10 mouse cellular contexts compared by ENCODE assay signal in the genomic region with DNA sequence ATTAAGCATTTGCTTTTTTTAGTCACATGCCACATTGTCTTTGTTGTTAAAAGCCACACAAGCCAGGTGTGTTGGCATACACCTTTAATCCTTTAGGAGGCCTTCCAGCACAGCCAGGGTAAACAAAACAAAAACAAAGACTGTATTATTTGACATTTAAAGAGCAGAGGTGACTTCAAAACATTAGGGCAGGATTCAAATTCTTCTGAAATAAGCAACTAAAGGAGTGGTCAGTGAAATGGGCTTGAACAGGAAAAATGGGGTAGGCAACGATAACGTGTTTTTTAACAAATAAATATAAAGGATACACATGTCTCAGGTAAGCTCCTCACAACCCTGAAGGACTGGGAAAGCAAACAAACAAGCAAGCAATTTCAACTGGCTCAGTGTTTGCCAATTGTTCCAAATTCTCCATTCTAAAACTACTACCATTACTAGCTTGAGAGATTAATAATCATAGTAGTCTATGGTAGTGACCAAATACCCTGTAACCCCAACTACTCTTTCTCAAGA. TPM values are rescaled to one million over a fixed set of nuclear protein-coding genes. Genes with fewer than 3 reads are reported as not detected.
DNase-seq lines count a peak whose midpoint lies in the region; ATAC-seq and TF ChIP-seq lines count a peak whose summit lies in the region.
"Had no signal": no experiment of that assay in that cellular context is flagged by ENCODE, and none has a peak within 500 bp of the region (broad histone marks: within the 10 kb centered on the region; RNA-seq: fewer than 3 reads in every experiment).

No protein-coding gene starts in this region.

- TF ChIP-seq CTCF in bone marrow, adult 2 months (IDR thresholded peaks at IDR 0.05; ENCODE audit: control insufficient read depth, insufficient read depth, low read length), result no peak

- 7% methylated on average over 2 of the region's 2 CpGs for WGBS in kidney, embryonic 15.5 days
- WGBS in bone marrow, adult 2 months, result 5% methylated on average over 2 of the region's 2 CpGs
- WGBS in hindbrain, embryonic 16.5 days, result 6% methylated on average over 2 of the region's 2 CpGs
- 7% methylated on average over 2 of the region's 2 CpGs for WGBS in midbrain, embryonic 14.5 days

- peak overlapping the region; percentile 68 for H3K4me2 ChIP-seq in kidney, embryonic 15.5 days
- peak overlapping the region; percentile 90 for H3K4me2 ChIP-seq in hindbrain, embryonic 16.5 days (ENCODE audit: low read length)
- H3K4me2 ChIP-seq in midbrain, embryonic 14.5 days (ENCODE audit: low read length), result peak overlapping the region; percentile 73

- H3K9ac ChIP-seq in kidney, embryonic 15.5 days, result peak overlapping the region; percentile 59
- H3K9ac ChIP-seq in hindbrain, embryonic 16.5 days (ENCODE audit: low read depth, low read length), result no peak overlapping the region
- H3K9ac ChIP-seq in midbrain, embryonic 14.5 days (replicated peaks; ENCODE audit: low read length), result no peak overlapping the region

- TF ChIP-seq POLR2A in bone marrow, adult 2 months (IDR thresholded peaks at IDR 0.05; ENCODE audit: borderline replicate concordance, control insufficient read depth, low read depth, low read length), result no peak

- DNase-seq in kidney, adult 18-20 months, result no peak
- DNase-seq in midbrain, embryonic 14.5 days, result no peak
- DNase-seq in kidney, postnatal 25 days, result no peak
- DNase-seq in urinary bladder, postnatal 25 days (ENCODE audit: low spot score), result no peak
- DNase-seq: lung, adult 18-20 months had no signal

- H3K27ac ChIP-seq in kidney, embryonic 15.5 days, result peak overlapping the region; percentile 98
- peak overlapping the region; percentile 95; the same call in 1 of the 2 replicates for H3K27ac ChIP-seq in bone marrow, adult 2 months (ENCODE audit: control insufficient read depth, insufficient read depth, low read depth, low read length, poor library complexity)
- no peak overlapping the region for H3K27ac ChIP-seq in hindbrain, embryonic 16.5 days (ENCODE audit: low read depth, low read length)
- H3K27ac ChIP-seq in midbrain, embryonic 14.5 days (replicated peaks; ENCODE audit: low read depth, low read length), result peak overlapping the region; percentile 60

- H3K4me1 ChIP-seq in kidney, embryonic 15.5 days, result peaks cover 30% of the 10 kb centered on the region
- H3K4me1 ChIP-seq in bone marrow, adult 2 months (ENCODE audit: control insufficient read depth, insufficient read depth, low read length), result no peaks in the 10 kb centered on the region
- peaks cover 22% of the 10 kb centered on the region for H3K4me1 ChIP-seq in hindbrain, embryonic 16.5 days (ENCODE audit: control insufficient read depth, insufficient read depth, low read depth, low read length)
- peaks cover 24% of the 10 kb centered on the region for H3K4me1 ChIP-seq in midbrain, embryonic 14.5 days (ENCODE audit: control insufficient read depth, insufficient read depth, low read length)

- no peaks in the 10 kb centered on the region for H3K27me3 ChIP-seq in kidney, embryonic 15.5 days
- H3K27me3 ChIP-seq in hindbrain, embryonic 16.5 days (replicated peaks; ENCODE audit: control insufficient read depth, insufficient read depth, low read length), result no peaks in the 10 kb centered on the region
- no peaks in the 10 kb centered on the region for H3K27me3 ChIP-seq in midbrain, embryonic 14.5 days (ENCODE audit: control insufficient read depth, insufficient read depth, low read length)
- H3K27me3 ChIP-seq: Patski had no signal

- ATAC-seq in kidney, embryonic 15.5 days (replicated peaks; ENCODE audit: low FRiP score), result no peak
- ATAC-seq in hindbrain, embryonic 16.5 days, result no peak
- ATAC-seq in midbrain, embryonic 14.5 days (ENCODE audit: low FRiP score, low TSS enrichment), result no peak
- ATAC-seq in granulocyte monocyte progenitor cell, adult 5-6 weeks (replicated peaks; ENCODE audit: poor library complexity, severe bottlenecking), result no peak
- ATAC-seq: Patski had no signal

- peak overlapping the region; percentile 49 for H3K4me3 ChIP-seq in kidney, embryonic 15.5 days (replicated peaks)
- H3K4me3 ChIP-seq in bone marrow, adult 2 months (replicated peaks; ENCODE audit: control insufficient read depth, low read depth, low read length), result peak overlapping the region; percentile 18
- H3K4me3 ChIP-seq in hindbrain, embryonic 16.5 days (ENCODE audit: low read length), result no peak overlapping the region; the same call in 1 of the 2 replicates
- H3K4me3 ChIP-seq in midbrain, embryonic 14.5 days (replicated peaks; ENCODE audit: low read depth, low read length), result peak overlapping the region; percentile 36; the same call in 1 of the 2 replicates

- H3K9me3 ChIP-seq in kidney, embryonic 15.5 days (replicated peaks), result no peaks in the 10 kb centered on the region
- no peaks in the 10 kb centered on the region for H3K9me3 ChIP-seq in hindbrain, embryonic 16.5 days (ENCODE audit: control insufficient read depth, low read length)
- no peaks in the 10 kb centered on the region for H3K9me3 ChIP-seq in midbrain, embryonic 14.5 days (ENCODE audit: control insufficient read depth, low read length)

- no peaks in the 10 kb centered on the region for H3K36me3 ChIP-seq in kidney, embryonic 15.5 days
- no peaks in the 10 kb centered on the region for H3K36me3 ChIP-seq in hindbrain, embryonic 16.5 days (ENCODE audit: control insufficient read depth, insufficient read depth, low read length)
- no peaks in the 10 kb centered on the region for H3K36me3 ChIP-seq in midbrain, embryonic 14.5 days (ENCODE audit: control insufficient read depth, insufficient read depth, low read length)

RNA-seq across cellular contexts. Expression of a gene that starts 1.2 kb away (rescaled TPM):
- polyA plus RNA-seq in kidney, embryonic 15.5 days (2015; fragmentation: Nextera tagmentation; extraction: Ambion mirVana), result 30.5 and 31.4 TPM in 2 replicates
- polyA plus RNA-seq in bone marrow, adult 2 months (2011; ENCODE audit: insufficient read depth, insufficient read length, low replicate concordance, missing spikeins), result 144 and 216 TPM in 2 replicates
- 6.5 and 6.7 TPM in 2 replicates for polyA plus RNA-seq in hindbrain, embryonic 16.5 days (2015; fragmentation: Nextera tagmentation; extraction: Ambion mirVana)
- 6.6 and 6.8 TPM in 2 replicates for polyA plus RNA-seq in midbrain, embryonic 14.5 days (2014; fragmentation: Nextera tagmentation; extraction: Ambion mirVana)
- total RNA-seq in granulocyte monocyte progenitor cell, adult 5-6 weeks (2014; fragmentation: Nextera tagmentation), result 56.3 and 74.3 TPM in 2 replicates
- 87.0 TPM in 2 replicates for total RNA-seq in granulocyte monocyte progenitor cell, adult 5-6 weeks (2017)

RNA-seq across cellular contexts. Expression of a gene that starts 2.7 kb away (rescaled TPM):
- polyA plus RNA-seq in kidney, embryonic 15.5 days (2015; fragmentation: Nextera tagmentation; extraction: Ambion mirVana), result 59.1 and 68.1 TPM in 2 replicates
- polyA plus RNA-seq in bone marrow, adult 2 months (2011; ENCODE audit: insufficient read depth, insufficient read length, low replicate concordance, missing spikeins), result 11.7 and 42.0 TPM in 2 replicates
- polyA plus RNA-seq in hindbrain, embryonic 16.5 days (2015; fragmentation: Nextera tagmentation; extraction: Ambion mirVana), result 3.0 and 5.8 TPM in 2 replicates
- 9.4 and 11.7 TPM in 2 replicates for polyA plus RNA-seq in midbrain, embryonic 14.5 days (2014; fragmentation: Nextera tagmentation; extraction: Ambion mirVana)
- total RNA-seq in granulocyte monocyte progenitor cell, adult 5-6 weeks (2014; fragmentation: Nextera tagmentation), result 2.7 and 32.2 TPM in 2 replicates
- total RNA-seq in granulocyte monocyte progenitor cell, adult 5-6 weeks (2017), result 1,459 and 1,590 TPM in 2 replicates
- polyA plus RNA-seq: Patski had no signal

RNA-seq across cellular contexts. Expression of a gene that starts 3.0 kb away (rescaled TPM):
- polyA plus RNA-seq in kidney, embryonic 15.5 days (2015; fragmentation: Nextera tagmentation; extraction: Ambion mirVana), result 16.8 and 19.2 TPM in 2 replicates
- polyA plus RNA-seq in bone marrow, adult 2 months (2011; ENCODE audit: insufficient read depth, insufficient read length, low replicate concordance, missing spikeins), result 40.5 and 87.9 TPM in 2 replicates
- polyA plus RNA-seq in hindbrain, embryonic 16.5 days (2015; fragmentation: Nextera tagmentation; extraction: Ambion mirVana), result 2.2 and 2.5 TPM in 2 replicates
- polyA plus RNA-seq in midbrain, embryonic 14.5 days (2014; fragmentation: Nextera tagmentation; extraction: Ambion mirVana), result 4.1 and 7.9 TPM in 2 replicates
- 83.1 and 134 TPM in 2 replicates for total RNA-seq in granulocyte monocyte progenitor cell, adult 5-6 weeks (2014; fragmentation: Nextera tagmentation)
- total RNA-seq in granulocyte monocyte progenitor cell, adult 5-6 weeks (2017), result 859 and 990 TPM in 2 replicates
- polyA plus RNA-seq: Patski had no signal

RNA-seq across cellular contexts. Expression of a gene that starts 4.3 kb away (rescaled TPM):
- 8.8 and 12.6 TPM in 2 replicates for polyA plus RNA-seq in kidney, embryonic 15.5 days (2015; fragmentation: Nextera tagmentation; extraction: Ambion mirVana)
- 109 and 137 TPM in 2 replicates for polyA plus RNA-seq in bone marrow, adult 2 months (2011; ENCODE audit: insufficient read depth, insufficient read length, low replicate concordance, missing spikeins)
- polyA plus RNA-seq in hindbrain, embryonic 16.5 days (2015; fragmentation: Nextera tagmentation; extraction: Ambion mirVana), result 0.70 and 0.87 TPM in 2 replicates
- 0.86 and 1.1 TPM in 2 replicates for polyA plus RNA-seq in midbrain, embryonic 14.5 days (2014; fragmentation: Nextera tagmentation; extraction: Ambion mirVana)
- 9.6 and 80.5 TPM in 2 replicates for total RNA-seq in granulocyte monocyte progenitor cell, adult 5-6 weeks (2014; fragmentation: Nextera tagmentation)
- 2,021 and 2,596 TPM in 2 replicates for total RNA-seq in granulocyte monocyte progenitor cell, adult 5-6 weeks (2017)

RNA-seq across cellular contexts. Expression of a gene that starts 4.6 kb away (rescaled TPM):
- 9.8 and 11.2 TPM in 2 replicates for polyA plus RNA-seq in kidney, embryonic 15.5 days (2015; fragmentation: Nextera tagmentation; extraction: Ambion mirVana)
- 31.8 and 40.4 TPM in 2 replicates for polyA plus RNA-seq in bone marrow, adult 2 months (2011; ENCODE audit: insufficient read depth, insufficient read length, low replicate concordance, missing spikeins)
- polyA plus RNA-seq in hindbrain, embryonic 16.5 days (2015; fragmentation: Nextera tagmentation; extraction: Ambion mirVana), result not detected in 2 replicates
- polyA plus RNA-seq in midbrain, embryonic 14.5 days (2014; fragmentation: Nextera tagmentation; extraction: Ambion mirVana), result not detected in 2 replicates
- 13.4 TPM in 1 of 2 replicates, not detected in the other for total RNA-seq in granulocyte monocyte progenitor cell, adult 5-6 weeks (2014; fragmentation: Nextera tagmentation)
- total RNA-seq in granulocyte monocyte progenitor cell, adult 5-6 weeks (2017), result 1,444 and 2,588 TPM in 2 replicates
